Mouse (Mus musculus) lung, adult 2 months (tissue): Measurements from ENCODE around the gene Chrna4. TPM values are rescaled to one million over a fixed set of nuclear protein-coding genes. Genes with fewer than 3 reads are reported as not detected.

Experiments used
- DNase-seq: peaks from one replicate; pipeline ENCODE4 v3.0.0; 2022
- H3K4me1 ChIP-seq: fragments of 200-500 bp; 2 replicates; pipeline ENCODE4 v1.6.1; 2011; ENCODE audit warnings: low read length; ENCODE audit not compliant: control insufficient read depth, insufficient read depth
- H3K4me3 ChIP-seq: fragments of 200-500 bp; replicated peaks from 2 replicates; pipeline ENCODE3; 2011; ENCODE audit warnings: low read depth, mild to moderate bottlenecking, control low read depth, low read length; ENCODE audit errors: extremely low read depth
- CTCF ChIP-seq: fragments of 200-500 bp; IDR thresholded peaks from 2 replicates; pipeline ENCODE4 v1.5.1; 2011; ENCODE audit warnings: mild to moderate bottlenecking, low read length, control low read depth; ENCODE audit not compliant: insufficient read depth
- POLR2A ChIP-seq: fragments of 200-500 bp; IDR thresholded peaks from 2 replicates; pipeline ENCODE4 v1.6.1; 2011; ENCODE audit warnings: low read depth, mild to moderate bottlenecking, control low read depth, low read length, borderline replicate concordance; ENCODE audit errors: extremely low read depth
- WGBS: fragments of 180-500 bp; shearing (Covaris S2); methylation state at CpG from one replicate; pipeline ENCODE4 v1.1.7; 2018; 5-methylcytosine and 5-hydroxymethylcytosine counted together
- polyA plus RNA-seq: library from polyadenylated mRNA; depleted of rRNA; stranded (reverse); fragments of >200 nt; gene quantifications from 2 replicates; pipeline ENCODE4 v1.2.3, GENCODE M21; 2012; rRNA removed

The Chrna4 gene
- polyA plus RNA-seq, 1 experiment = not detected

- H3K4me1 ChIP-seq = no peaks in the 10 kb centered on the region
- DNase-seq = no peak
- no peak for TF ChIP-seq CTCF
- no peak for TF ChIP-seq POLR2A
- H3K4me3 ChIP-seq = no peak overlapping the region
- WGBS = 65% methylated on average over 2 of the region's 2 CpGs
Observed at GRCm38 (mm10) chr2:180985635-180986034, 57.7 kb downstream of the Chrna4 start.

DNA sequence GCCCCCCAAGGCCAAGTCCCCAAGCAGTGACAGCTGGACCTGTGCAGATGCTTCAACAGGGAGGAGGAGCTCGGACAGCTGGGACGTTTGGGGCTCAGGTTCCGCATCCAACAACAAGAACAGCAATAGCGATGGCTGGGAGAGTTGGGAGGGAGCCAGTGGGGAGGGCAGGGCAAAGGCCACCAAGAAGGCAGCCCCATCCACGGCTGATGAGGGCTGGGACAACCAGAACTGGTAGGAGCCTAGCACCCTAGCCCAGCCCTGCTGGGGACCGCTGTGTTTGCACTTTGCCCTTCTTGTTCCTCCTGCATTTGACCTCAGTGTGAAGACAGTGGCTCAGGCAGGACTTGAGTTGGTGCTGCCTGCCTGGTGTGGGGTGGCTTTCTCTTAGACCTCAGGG is 62.2 kb downstream of the Chrna4 start:
- WGBS = 75% methylated on average over 6 of the region's 6 CpGs
- no peak for DNase-seq
- Histone ChIP-seq H3K4me1 (no peaks in the 10 kb centered on the region), H3K4me3 (no peak overlapping the region)
- TF ChIP-seq POLR2A (no peak), CTCF (no peak)

Other genes with a start within 250 kb of the Chrna4 start
- 28.2 and 42.9 TPM in 2 replicates for gene Ythdf1, start 122.6 kb downstream of the Chrna4 start, polyA plus RNA-seq
- gene Birc7, start 114.5 kb downstream of the Chrna4 start, polyA plus RNA-seq = not detected in 2 replicates
- 87.4 and 123 TPM in 2 replicates for gene Nkain4, start 88.8 kb downstream of the Chrna4 start, polyA plus RNA-seq
- 38.6 and 46.3 TPM in 2 replicates for gene Arfgap1, start 76.3 kb downstream of the Chrna4 start, polyA plus RNA-seq
- gene Col20a1, start 57.0 kb downstream of the Chrna4 start, polyA plus RNA-seq = 3.2 TPM in 2 replicates
- gene Kcnq2, start 91.8 kb upstream of the Chrna4 start, polyA plus RNA-seq = 0.02 TPM in 2 replicates
- 12.6 and 44.1 TPM in 2 replicates for gene Eef1a2, start 113.5 kb upstream of the Chrna4 start, polyA plus RNA-seq
- gene Ppdpf, start 143.7 kb upstream of the Chrna4 start, polyA plus RNA-seq = 145 and 157 TPM in 2 replicates
- 0.29 and 1.6 TPM in 2 replicates for gene Ptk6, start 159.2 kb upstream of the Chrna4 start, polyA plus RNA-seq
- gene Srms, start 169.6 kb upstream of the Chrna4 start, polyA plus RNA-seq = 7.6 and 7.8 TPM in 2 replicates
- gene Fndc11, start 176.5 kb upstream of the Chrna4 start, polyA plus RNA-seq = 2.3 and 2.4 TPM in 2 replicates
- 49.7 and 54.3 TPM in 2 replicates for gene Helz2, start 198.5 kb upstream of the Chrna4 start, polyA plus RNA-seq
- 22.2 and 26.3 TPM in 2 replicates for gene Gmeb2, start 244.5 kb upstream of the Chrna4 start, polyA plus RNA-seq